Mouse (Mus musculus) thymus, adult 2 months (tissue): ENCODE data around the gene Ampd3. TPM values are rescaled to one million over a fixed set of nuclear protein-coding genes. Genes with fewer than 3 reads are reported as not detected.

Source experiments
- DNase-seq: peaks from one replicate; pipeline ENCODE4 v3.0.0; 2021
- H3K27ac ChIP-seq: fragments of 200-500 bp; 2 replicates; pipeline ENCODE4 v1.5.1; 2012; ENCODE audit warnings: low read length, control low read depth; ENCODE audit not compliant: control insufficient read depth, insufficient read depth
- H3K27me3 ChIP-seq: fragments of 200-500 bp; 2 replicates; pipeline ENCODE4 v1.6.1; 2012; ENCODE audit warnings: mild to moderate bottlenecking, low read length, moderate library complexity, mixed read lengths; ENCODE audit not compliant: control insufficient read depth, insufficient read depth
- H3K36me3 ChIP-seq: fragments of 200-500 bp; 2 replicates; pipeline ENCODE4 v1.6.1; 2012; ENCODE audit warnings: mild to moderate bottlenecking, low read length, moderate library complexity; ENCODE audit not compliant: control insufficient read depth, insufficient read depth
- H3K4me1 ChIP-seq: fragments of 200-500 bp; replicated peaks from 2 replicates; pipeline ENCODE4 v1.6.1; 2012; ENCODE audit warnings: low read length; ENCODE audit not compliant: control insufficient read depth, insufficient read depth
- H3K4me3 ChIP-seq: fragments of 200-500 bp; 2 replicates; pipeline ENCODE4 v1.5.1; 2012; ENCODE audit warnings: mild to moderate bottlenecking, low read length, control low read depth, moderate library complexity; ENCODE audit not compliant: control insufficient read depth, insufficient read depth
- CTCF ChIP-seq: fragments of 200-500 bp; IDR thresholded peaks from 2 replicates; pipeline ENCODE4 v1.5.1; 2012; ENCODE audit warnings: mild to moderate bottlenecking, control low read depth, low read length, moderate library complexity, borderline replicate concordance; ENCODE audit not compliant: control insufficient read depth, poor library complexity, insufficient read depth; ENCODE audit errors: extremely low read depth
- POLR2A ChIP-seq: fragments of 200-500 bp; IDR thresholded peaks from 2 replicates; pipeline ENCODE4 v1.6.1; 2012; ENCODE audit warnings: mild to moderate bottlenecking, low read length, control low read depth, moderate library complexity; ENCODE audit not compliant: control insufficient read depth, poor library complexity, insufficient read depth; ENCODE audit errors: extremely low read depth
- WGBS: fragments of 180-500 bp; shearing (Covaris S2); methylation state at CpG from one replicate; pipeline ENCODE4 v1.1.7; 2018; 5-methylcytosine and 5-hydroxymethylcytosine counted together
- polyA plus RNA-seq: library from polyadenylated mRNA; depleted of rRNA; stranded (reverse); fragments of >200 nt; gene quantifications from 2 replicates; pipeline ENCODE4 v1.2.3, GENCODE M21; 2012

The Ampd3 gene
- polyA plus RNA-seq, 1 experiment, result 9.8 TPM

GRCm38 (mm10) chr7:110774077-110774476 lies 6.1 kb downstream of the Ampd3 start:
- H3K4me3 ChIP-seq, result no peak overlapping the region
- 100% methylated on average over 1 of the region's 1 CpGs for WGBS
- DNase-seq, result no peak

GRCm38 (mm10) chr7:110774674-110775073 lies 6.7 kb downstream of the Ampd3 start:
- TF ChIP-seq POLR2A, result no peak
- H3K27ac ChIP-seq, result no peak overlapping the region
- no peaks in the 10 kb centered on the region for H3K27me3 ChIP-seq
- 97% methylated on average over 8 of the region's 8 CpGs for WGBS
- no peak for DNase-seq
- peaks cover 15% of the 10 kb centered on the region for H3K4me1 ChIP-seq
- no peaks in the 10 kb centered on the region for H3K36me3 ChIP-seq
- H3K4me3 ChIP-seq, result no peak overlapping the region

More at GRCm38 (mm10) chr7:110774077-110774476, 6.1 kb downstream of the Ampd3 start:
- Histone ChIP-seq H3K4me1 (peaks cover 21% of the 10 kb centered on the region), H3K36me3 (no peaks in the 10 kb centered on the region), H3K27me3 (no peaks in the 10 kb centered on the region), H3K27ac (no peak overlapping the region)
- TF ChIP-seq POLR2A, result no peak
- TF ChIP-seq CTCF, result no peak

- H3K27me3 ChIP-seq, result no peaks in the 10 kb centered on the region
- TF ChIP-seq POLR2A, result no peak
- TF ChIP-seq CTCF, result no peak
- H3K4me3 ChIP-seq, result no peak overlapping the region
- H3K27ac ChIP-seq, result no peak overlapping the region
- no peaks in the 10 kb centered on the region for H3K36me3 ChIP-seq
- no peak for DNase-seq
- 96% methylated on average over 18 of the region's 18 CpGs for WGBS
- peaks cover 14% of the 10 kb centered on the region for H3K4me1 ChIP-seq
Observed at GRCm38 (mm10) chr7:110777146-110778001, 9.4 kb downstream of the Ampd3 start.

- Histone ChIP-seq H3K4me1 (no peaks in the 10 kb centered on the region), H3K36me3 (no peaks in the 10 kb centered on the region), H3K27me3 (no peaks in the 10 kb centered on the region), H3K4me3 (no peak overlapping the region), H3K27ac (no peak overlapping the region)
- DNase-seq, result no peak
- TF ChIP-seq POLR2A (no peak), CTCF (no peak)
- WGBS, result 98% methylated on average over 7 of the region's 7 CpGs
Observed at GRCm38 (mm10) chr7:110778933-110779332, 10.9 kb downstream of the Ampd3 start.

- Histone ChIP-seq H3K36me3 (no peaks in the 10 kb centered on the region), H3K27ac (no peak overlapping the region), H3K4me1 (no peaks in the 10 kb centered on the region), H3K4me3 (no peak overlapping the region), H3K27me3 (no peaks in the 10 kb centered on the region)
- 97% methylated on average over 8 of the region's 8 CpGs for WGBS
- TF ChIP-seq CTCF, result no peak
- TF ChIP-seq POLR2A, result no peak
- no peak for DNase-seq
Observed at GRCm38 (mm10) chr7:110779605-110780111, 11.7 kb downstream of the Ampd3 start.

GRCm38 (mm10) chr7:110780520-110780919 lies 12.5 kb downstream of the Ampd3 start:
- Histone ChIP-seq H3K27ac (no peak overlapping the region), H3K4me1 (no peaks in the 10 kb centered on the region), H3K36me3 (no peaks in the 10 kb centered on the region), H3K4me3 (no peak overlapping the region), H3K27me3 (no peaks in the 10 kb centered on the region)
- WGBS, result 88% methylated on average over 4 of the region's 4 CpGs
- no peak for TF ChIP-seq POLR2A
- TF ChIP-seq CTCF, result no peak
- no peak for DNase-seq
